Mouse (Mus musculus): ENCODE measurements around the gene Negr1. TPM values are rescaled to one million over a fixed set of nuclear protein-coding genes. Genes with fewer than 3 reads are reported as not detected.
A peak's percentile ranks its signal among the peaks of the same experiment; 100 is the strongest.

Negr1 gene
- polyA plus RNA-seq, 1 experiment from 2014 or later: 79.2 TPM

GRCm38 (mm10) chr3:156851921-156852320 lies 290.3 kb downstream of the Negr1 start:
- Histone ChIP-seq H3K4me1 (ENCODE audit: control insufficient read depth, insufficient read depth, low read length) (no peaks in the 10 kb centered on the region), H3K27me3 (ENCODE audit: control insufficient read depth, insufficient read depth, low read depth, low read length) (no peaks in the 10 kb centered on the region), H3K4me3 (ENCODE audit: low read depth, low read length) (no peak overlapping the region), H3K4me2 (ENCODE audit: low read length) (no peak overlapping the region), H3K9ac (ENCODE audit: low read depth, low read length) (no peak overlapping the region), H3K9me3 (replicated peaks; ENCODE audit: control insufficient read depth, low read length, poor library complexity, severe bottlenecking) (no peaks in the 10 kb centered on the region), H3K27ac (ENCODE audit: low read length) (no peak overlapping the region), H3K36me3 (ENCODE audit: control insufficient read depth, insufficient read depth, low read length) (no peaks in the 10 kb centered on the region)
- no peak for ATAC-seq
- WGBS: 66% methylated on average over 3 of the region's 3 CpGs

- no peaks in the 10 kb centered on the region for H3K27me3 ChIP-seq (ENCODE audit: control insufficient read depth, insufficient read depth, low read depth, low read length)
- H3K4me2 ChIP-seq (ENCODE audit: low read length): no peak overlapping the region
- peaks cover 16% of the 10 kb centered on the region for H3K4me1 ChIP-seq (ENCODE audit: control insufficient read depth, insufficient read depth, low read length)
- H3K4me3 ChIP-seq (ENCODE audit: low read depth, low read length): no peak overlapping the region
- H3K9ac ChIP-seq (ENCODE audit: low read depth, low read length): no peak overlapping the region
- H3K27ac ChIP-seq (ENCODE audit: low read length): peak overlapping the region; percentile 53
- ATAC-seq: peak; percentile 67
- no peaks in the 10 kb centered on the region for H3K9me3 ChIP-seq (replicated peaks; ENCODE audit: control insufficient read depth, low read length, poor library complexity, severe bottlenecking)
- WGBS: 23% methylated on average over 3 of the region's 3 CpGs
- H3K36me3 ChIP-seq (ENCODE audit: control insufficient read depth, insufficient read depth, low read length): no peaks in the 10 kb centered on the region
Observed at GRCm38 (mm10) chr3:156870239-156870921, 308.8 kb downstream of the Negr1 start.

GRCm38 (mm10) chr3:156870922-156871257 lies 309.3 kb downstream of the Negr1 start:
- H3K27ac ChIP-seq (ENCODE audit: low read length): peak overlapping the region; percentile 61; the same call in 1 of the 2 replicates
- H3K4me1 ChIP-seq (ENCODE audit: control insufficient read depth, insufficient read depth, low read length): peaks cover 16% of the 10 kb centered on the region
- no peak overlapping the region for H3K4me2 ChIP-seq (ENCODE audit: low read length)
- no peaks in the 10 kb centered on the region for H3K27me3 ChIP-seq (ENCODE audit: control insufficient read depth, insufficient read depth, low read depth, low read length)
- WGBS: 12% methylated on average over 2 of the region's 2 CpGs
- ATAC-seq: no peak
- H3K9me3 ChIP-seq (replicated peaks; ENCODE audit: control insufficient read depth, low read length, poor library complexity, severe bottlenecking): no peaks in the 10 kb centered on the region
- H3K36me3 ChIP-seq (ENCODE audit: control insufficient read depth, insufficient read depth, low read length): no peaks in the 10 kb centered on the region
- no peak overlapping the region for H3K9ac ChIP-seq (ENCODE audit: low read depth, low read length)
- no peak overlapping the region for H3K4me3 ChIP-seq (ENCODE audit: low read depth, low read length)

- 82% methylated on average over 6 of the region's 6 CpGs for WGBS
- 0 out of 2 replicates have a peak, but pooled peaks have one; percentile 12 for ATAC-seq
- H3K4me1 ChIP-seq (ENCODE audit: control insufficient read depth, insufficient read depth, low read length): peaks cover 16% of the 10 kb centered on the region
- no peaks in the 10 kb centered on the region for H3K36me3 ChIP-seq (ENCODE audit: control insufficient read depth, insufficient read depth, low read length)
- no peak overlapping the region for H3K4me3 ChIP-seq (ENCODE audit: low read depth, low read length)
- H3K27ac ChIP-seq (ENCODE audit: low read length): no peak overlapping the region
- no peaks in the 10 kb centered on the region for H3K27me3 ChIP-seq (ENCODE audit: control insufficient read depth, insufficient read depth, low read depth, low read length)
- no peak overlapping the region for H3K9ac ChIP-seq (ENCODE audit: low read depth, low read length)
- no peak overlapping the region for H3K4me2 ChIP-seq (ENCODE audit: low read length)
- H3K9me3 ChIP-seq (replicated peaks; ENCODE audit: control insufficient read depth, low read length, poor library complexity, severe bottlenecking): no peaks in the 10 kb centered on the region
Observed at GRCm38 (mm10) chr3:156871641-156872196, 310.1 kb downstream of the Negr1 start.

- 83% methylated on average over 1 of the region's 1 CpGs for WGBS
- H3K4me3 ChIP-seq (ENCODE audit: low read depth, low read length): no peak overlapping the region
- no peak for ATAC-seq
- H3K27me3 ChIP-seq (ENCODE audit: control insufficient read depth, insufficient read depth, low read depth, low read length): no peaks in the 10 kb centered on the region
- peaks cover 4% of the 10 kb centered on the region; the same call in 1 of the 2 replicates for H3K4me1 ChIP-seq (ENCODE audit: control insufficient read depth, insufficient read depth, low read length)
- H3K9me3 ChIP-seq (replicated peaks; ENCODE audit: control insufficient read depth, low read length, poor library complexity, severe bottlenecking): no peaks in the 10 kb centered on the region
- no peak overlapping the region for H3K9ac ChIP-seq (ENCODE audit: low read depth, low read length)
- H3K27ac ChIP-seq (ENCODE audit: low read length): no peak overlapping the region
- H3K4me2 ChIP-seq (ENCODE audit: low read length): no peak overlapping the region
- no peaks in the 10 kb centered on the region for H3K36me3 ChIP-seq (ENCODE audit: control insufficient read depth, insufficient read depth, low read length)
Observed at GRCm38 (mm10) chr3:156876551-156876950, 315.0 kb downstream of the Negr1 start.

GRCm38 (mm10) chr3:156882129-156882528 lies 320.5 kb downstream of the Negr1 start:
- Histone ChIP-seq H3K4me3 (ENCODE audit: low read depth, low read length) (no peak overlapping the region), H3K36me3 (ENCODE audit: control insufficient read depth, insufficient read depth, low read length) (no peaks in the 10 kb centered on the region), H3K27ac (ENCODE audit: low read length) (no peak overlapping the region), H3K4me1 (ENCODE audit: control insufficient read depth, insufficient read depth, low read length) (no peaks in the 10 kb centered on the region), H3K27me3 (ENCODE audit: control insufficient read depth, insufficient read depth, low read depth, low read length) (no peaks in the 10 kb centered on the region), H3K4me2 (ENCODE audit: low read length) (no peak overlapping the region), H3K9me3 (replicated peaks; ENCODE audit: control insufficient read depth, low read length, poor library complexity, severe bottlenecking) (no peaks in the 10 kb centered on the region), H3K9ac (ENCODE audit: low read depth, low read length) (no peak overlapping the region)
- no peak for ATAC-seq
- WGBS: 75% methylated on average over 3 of the region's 3 CpGs

- no peaks in the 10 kb centered on the region for H3K27me3 ChIP-seq (ENCODE audit: control insufficient read depth, insufficient read depth, low read depth, low read length)
- H3K9me3 ChIP-seq (replicated peaks; ENCODE audit: control insufficient read depth, low read length, poor library complexity, severe bottlenecking): no peaks in the 10 kb centered on the region
- H3K4me3 ChIP-seq (ENCODE audit: low read depth, low read length): no peak overlapping the region
- H3K4me1 ChIP-seq (ENCODE audit: control insufficient read depth, insufficient read depth, low read length): no peaks in the 10 kb centered on the region
- WGBS: 72% methylated on average over 1 of the region's 1 CpGs
- no peak overlapping the region for H3K4me2 ChIP-seq (ENCODE audit: low read length)
- H3K9ac ChIP-seq (ENCODE audit: low read depth, low read length): no peak overlapping the region
- no peaks in the 10 kb centered on the region for H3K36me3 ChIP-seq (ENCODE audit: control insufficient read depth, insufficient read depth, low read length)
- H3K27ac ChIP-seq (ENCODE audit: low read length): no peak overlapping the region
- ATAC-seq: no peak
Observed at GRCm38 (mm10) chr3:156883873-156884272, 322.3 kb downstream of the Negr1 start.

- no peaks in the 10 kb centered on the region for H3K9me3 ChIP-seq (replicated peaks; ENCODE audit: control insufficient read depth, low read length, poor library complexity, severe bottlenecking)
- H3K27ac ChIP-seq (ENCODE audit: low read length): no peak overlapping the region
- WGBS: 92% methylated on average over 1 of the region's 1 CpGs
- H3K27me3 ChIP-seq (ENCODE audit: control insufficient read depth, insufficient read depth, low read depth, low read length): no peaks in the 10 kb centered on the region
- no peaks in the 10 kb centered on the region for H3K4me1 ChIP-seq (ENCODE audit: control insufficient read depth, insufficient read depth, low read length)
- H3K4me2 ChIP-seq (ENCODE audit: low read length): no peak overlapping the region
- no peak overlapping the region for H3K4me3 ChIP-seq (ENCODE audit: low read depth, low read length)
- no peak overlapping the region for H3K9ac ChIP-seq (ENCODE audit: low read depth, low read length)
- H3K36me3 ChIP-seq (ENCODE audit: control insufficient read depth, insufficient read depth, low read length): no peaks in the 10 kb centered on the region
- ATAC-seq: no peak
Observed at GRCm38 (mm10) chr3:156885689-156886088, 324.1 kb downstream of the Negr1 start.

GRCm38 (mm10) chr3:156886915-156887314 lies 325.3 kb downstream of the Negr1 start:
- H3K4me2 ChIP-seq (ENCODE audit: low read length): no peak overlapping the region
- no peak for ATAC-seq
- WGBS: 78% methylated on average over 3 of the region's 3 CpGs

More at GRCm38 (mm10) chr3:156886915-156887314, 325.3 kb downstream of the Negr1 start:
- Histone ChIP-seq H3K9ac (ENCODE audit: low read depth, low read length) (no peak overlapping the region), H3K4me1 (ENCODE audit: control insufficient read depth, insufficient read depth, low read length) (no peaks in the 10 kb centered on the region), H3K27me3 (ENCODE audit: control insufficient read depth, insufficient read depth, low read depth, low read length) (no peaks in the 10 kb centered on the region), H3K36me3 (ENCODE audit: control insufficient read depth, insufficient read depth, low read length) (no peaks in the 10 kb centered on the region), H3K27ac (ENCODE audit: low read length) (no peak overlapping the region), H3K9me3 (replicated peaks; ENCODE audit: control insufficient read depth, low read length, poor library complexity, severe bottlenecking) (no peaks in the 10 kb centered on the region), H3K4me3 (ENCODE audit: low read depth, low read length) (no peak overlapping the region)
